Mouse (Mus musculus): ENCODE results near the gene Dusp1. TPM values are rescaled to one million over a fixed set of nuclear protein-coding genes. Genes with fewer than 3 reads are reported as not detected.

The Dusp1 gene
- total RNA-seq, 2 experiments from 2014 or later, result 17.2 to 18.9 TPM

GRCm38 (mm10) chr17:26478672-26479071 lies 83.3 kb downstream of the Dusp1 start:
- intact Hi-C loops (cut with DNase I), result no loop called here
- DNase-seq, result no peak

GRCm38 (mm10) chr17:26476871-26477270 lies 85.1 kb downstream of the Dusp1 start:
- intact Hi-C loops (cut with DNase I), result no loop called here
- no peak for DNase-seq

GRCm38 (mm10) chr17:26468102-26468894 lies 93.6 kb downstream of the Dusp1 start:
- intact Hi-C loops (cut with DNase I), result loop anchor here (5.0 kb wide), 1 partner anchor 39 kb away; no protein-coding TSS in a partner anchor
- DNase-seq, result no peak

GRCm38 (mm10) chr17:26467619-26468018 lies 94.3 kb downstream of the Dusp1 start:
- DNase-seq, result no peak
- intact Hi-C loops (cut with DNase I), result loop anchor here (2.0 to 5.0 kb wide), 2 partner anchors 40 to 171 kb away; no protein-coding TSS in a partner anchor

- DNase-seq, result peak; percentile 89
- intact Hi-C loops (cut with DNase I), result loop anchor here (2.0 to 5.0 kb wide), 2 partner anchors 41 to 172 kb away; no protein-coding TSS in a partner anchor
Measured at GRCm38 (mm10) chr17:26466741-26467150, 95.2 kb downstream of the Dusp1 start.

GRCm38 (mm10) chr17:26464972-26465371 lies 97.0 kb downstream of the Dusp1 start:
- DNase-seq, result no peak
- intact Hi-C loops (cut with DNase I), result loop anchor here (5.0 kb wide), 1 partner anchor 42 kb away; no protein-coding TSS in a partner anchor

- intact Hi-C loops (cut with DNase I), result no loop called here
- DNase-seq, result no peak
Measured at GRCm38 (mm10) chr17:26464481-26464880, 97.4 kb downstream of the Dusp1 start.

GRCm38 (mm10) chr17:26463984-26464383 lies 97.9 kb downstream of the Dusp1 start:
- intact Hi-C loops (cut with DNase I), result no loop called here
- DNase-seq, result no peak

- no peak for DNase-seq
Measured at GRCm38 (mm10) chr17:26463432-26463831, 98.5 kb downstream of the Dusp1 start.

GRCm38 (mm10) chr17:26462634-26463170 lies 99.2 kb downstream of the Dusp1 start:
- intact Hi-C loops (cut with DNase I), result no loop called here

More at GRCm38 (mm10) chr17:26463432-26463831, 98.5 kb downstream of the Dusp1 start:
- intact Hi-C loops (cut with DNase I), result no loop called here

GRCm38 (mm10) chr17:26458049-26458448 lies 103.9 kb downstream of the Dusp1 start:
- intact Hi-C loops (cut with DNase I), result no loop called here
- DNase-seq, result no peak

More at GRCm38 (mm10) chr17:26462634-26463170, 99.2 kb downstream of the Dusp1 start:
- DNase-seq, result peak; percentile 80

GRCm38 (mm10) chr17:26457506-26457905 lies 104.4 kb downstream of the Dusp1 start:
- intact Hi-C loops (cut with DNase I), result no loop called here
- no peak for DNase-seq

Small RNA genes lying within 50 kb of the gene (microRNA-seq; reads per million reads assigned to microRNA genes)
- gene Gm22420, result not detected

Other genes with a start within 250 kb of the Dusp1 start
- 10 to 100 TPM; 85.3 to 88.4 TPM for gene Neurl1b, start 147.3 kb downstream of the Dusp1 start, total RNA-seq (2021)
- gene Ergic1, start 639 bp downstream of the Dusp1 start, total RNA-seq (2021), result 100 to 1,000 TPM; 180 to 193 TPM
- 10 to 100 TPM; 29.4 to 31.3 TPM for gene Atp6v0e, start 101.1 kb upstream of the Dusp1 start, total RNA-seq (2021)
- gene Crebrf, start 153.5 kb upstream of the Dusp1 start, total RNA-seq (2021), result 10 to 100 TPM; 25.8 to 26.5 TPM
- 10 to 100 TPM; 39.1 to 42.9 TPM for gene Bnip1, start 218.9 kb upstream of the Dusp1 start, total RNA-seq (2021)

Measured in left cerebral cortex, postnatal 4 days (tissue).